ENCODE assay signal across 9 mouse cellular contexts in the genomic region with DNA sequence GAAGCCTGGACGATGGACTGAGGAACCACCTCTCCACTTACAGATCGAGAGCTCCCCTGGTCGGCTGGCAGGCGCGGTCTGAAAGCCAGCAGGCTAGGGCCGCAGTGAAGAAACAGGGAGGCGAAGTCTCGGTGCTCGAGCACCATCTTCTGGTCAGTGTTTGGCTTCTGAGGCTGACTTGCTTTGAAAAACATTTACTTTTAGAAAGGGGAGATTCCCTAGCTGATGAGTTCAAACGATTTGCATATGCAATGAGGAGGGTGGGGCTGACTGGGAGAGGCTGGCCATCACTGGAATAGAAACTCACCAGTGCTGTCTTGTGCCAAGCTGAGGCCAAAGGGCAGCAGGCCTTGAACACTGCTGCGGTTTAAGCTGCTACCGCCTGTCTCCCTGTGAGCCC. TPM values are rescaled to one million over a fixed set of nuclear protein-coding genes. Genes with fewer than 3 reads are reported as not detected.
DNase-seq lines count a peak whose midpoint lies in the region; ATAC-seq and TF ChIP-seq lines count a peak whose summit lies in the region.
"Had no signal": no experiment of that assay in that cellular context is flagged by ENCODE, and none has a peak within 500 bp of the region (broad histone marks: within the 10 kb centered on the region; RNA-seq: fewer than 3 reads in every experiment).

No protein-coding gene starts in this region.

- peaks cover 11% of the 10 kb centered on the region for H3K36me3 ChIP-seq in forebrain, embryonic 10.5 days (replicated peaks)
- H3K36me3 ChIP-seq in limb, embryonic 11.5 days (ENCODE audit: control insufficient read depth, insufficient read depth, low read length), result no peaks in the 10 kb centered on the region
- H3K36me3 ChIP-seq in midbrain, postnatal 0 days (ENCODE audit: insufficient read depth, low read length), result no peaks in the 10 kb centered on the region
- no peaks in the 10 kb centered on the region for H3K36me3 ChIP-seq in testis, adult 2 months (ENCODE audit: control insufficient read depth, insufficient read depth, low read length)

- TF ChIP-seq POLR2A in testis, adult 2 months (IDR thresholded peaks at IDR 0.05; ENCODE audit: control insufficient read depth, low read depth, low read length), result no peak

- no peak overlapping the region for H3K9ac ChIP-seq in limb, embryonic 11.5 days (ENCODE audit: low read length)
- no peak overlapping the region for H3K9ac ChIP-seq in midbrain, postnatal 0 days (replicated peaks; ENCODE audit: low read length, poor library complexity, severe bottlenecking)
- H3K9ac ChIP-seq: embryonic facial prominence, embryonic 13.5 days had no signal

- WGBS in forebrain, embryonic 10.5 days, result 6% methylated on average over 12 of the region's 12 CpGs
- 4% methylated on average over 12 of the region's 12 CpGs for WGBS in limb, embryonic 11.5 days
- WGBS in midbrain, postnatal 0 days, result 5% methylated on average over 12 of the region's 12 CpGs

- no peak overlapping the region for H3K4me3 ChIP-seq in forebrain, embryonic 10.5 days
- no peak overlapping the region for H3K4me3 ChIP-seq in limb, embryonic 11.5 days (ENCODE audit: low read depth, low read length)
- H3K4me3 ChIP-seq in midbrain, postnatal 0 days (ENCODE audit: low read depth, low read length), result no peak overlapping the region
- H3K4me3 ChIP-seq in testis, adult 2 months (ENCODE audit: control insufficient read depth, low read depth, low read length), result no peak overlapping the region
- H3K4me3 ChIP-seq: embryonic facial prominence, embryonic 13.5 days had no signal

- no peak overlapping the region for H3K27ac ChIP-seq in forebrain, embryonic 10.5 days
- H3K27ac ChIP-seq in limb, embryonic 11.5 days (replicated peaks; ENCODE audit: low read depth, low read length), result no peak overlapping the region
- peak overlapping the region; percentile 20; the same call in 1 of the 2 replicates for H3K27ac ChIP-seq in midbrain, postnatal 0 days (ENCODE audit: low read depth, low read length)
- no peak overlapping the region for H3K27ac ChIP-seq in testis, adult 2 months (ENCODE audit: control insufficient read depth, insufficient read depth, low read depth, low read length)
- H3K27ac ChIP-seq: embryonic facial prominence, embryonic 13.5 days had no signal

- H3K4me2 ChIP-seq in limb, embryonic 11.5 days (ENCODE audit: low read depth, severe bottlenecking), result no peak overlapping the region
- H3K4me2 ChIP-seq in midbrain, postnatal 0 days (ENCODE audit: low read depth, low read length, poor library complexity, severe bottlenecking), result no peak overlapping the region
- H3K4me2 ChIP-seq: embryonic facial prominence, embryonic 13.5 days had no signal

- TF ChIP-seq CTCF in midbrain, postnatal 0 days (IDR thresholded peaks at IDR 0.05), result peak; percentile 88
- peak; percentile 42; the same call in 1 of the 2 replicates for TF ChIP-seq CTCF in testis, adult 2 months (IDR thresholded peaks at IDR 0.05; ENCODE audit: control insufficient read depth, insufficient read depth, insufficient replicate concordance, low read depth, low read length)

- DNase-seq in Muller cell, postnatal 12 days (ENCODE audit: inconsistent ontology term), result peak; percentile 80
- peak; percentile 60 for DNase-seq in adrenal gland, postnatal 25 days
- peak; percentile 59 for DNase-seq in forebrain, embryonic 10.5 days (ENCODE audit: extremely low spot score, low spot score)
- DNase-seq in kidney, adult 11 months, result peak; percentile 87
- peak; percentile 77 for DNase-seq in limb, embryonic 11.5 days (ENCODE audit: low spot score)
- DNase-seq in midbrain, postnatal 0 days (ENCODE audit: low spot score), result peak; percentile 91

- no peaks in the 10 kb centered on the region for H3K9me3 ChIP-seq in forebrain, embryonic 10.5 days
- H3K9me3 ChIP-seq in limb, embryonic 11.5 days (ENCODE audit: control insufficient read depth, low read length), result no peaks in the 10 kb centered on the region
- no peaks in the 10 kb centered on the region for H3K9me3 ChIP-seq in midbrain, postnatal 0 days (ENCODE audit: low read length)
- H3K9me3 ChIP-seq: embryonic facial prominence, embryonic 13.5 days had no signal

- ATAC-seq in limb, embryonic 11.5 days (ENCODE audit: insufficient number of reproducible peaks, low FRiP score, low TSS enrichment, low read depth), result no peak
- peak; percentile 32; the same call in 1 of the 2 replicates for ATAC-seq in midbrain, postnatal 0 days (ENCODE audit: low FRiP score)

- peaks cover 34% of the 10 kb centered on the region for H3K27me3 ChIP-seq in forebrain, embryonic 10.5 days (ENCODE audit: poor library complexity, severe bottlenecking)
- H3K27me3 ChIP-seq in limb, embryonic 11.5 days (ENCODE audit: control insufficient read depth, insufficient read depth, low read length), result no peaks in the 10 kb centered on the region
- H3K27me3 ChIP-seq in midbrain, postnatal 0 days (ENCODE audit: insufficient read depth, low read length), result no peaks in the 10 kb centered on the region; the same call in 1 of the 2 replicates
- H3K27me3 ChIP-seq in testis, adult 2 months (ENCODE audit: control insufficient read depth, insufficient read depth, low read length), result no peaks in the 10 kb centered on the region

- H3K4me1 ChIP-seq in forebrain, embryonic 10.5 days, result peaks cover 26% of the 10 kb centered on the region
- no peaks in the 10 kb centered on the region for H3K4me1 ChIP-seq in limb, embryonic 11.5 days (ENCODE audit: control insufficient read depth, insufficient read depth, low read length)
- H3K4me1 ChIP-seq in midbrain, postnatal 0 days (ENCODE audit: insufficient read depth, low read length), result peaks cover 3% of the 10 kb centered on the region; the same call in 1 of the 2 replicates
- no peaks in the 10 kb centered on the region for H3K4me1 ChIP-seq in testis, adult 2 months (ENCODE audit: control insufficient read depth, insufficient read depth, low read length)

RNA-seq across cellular contexts. Expression of a gene that starts 24.7 kb away (rescaled TPM):
- total RNA-seq in adrenal gland, postnatal 25 days (2021), result 0.33 and 0.43 TPM in 2 replicates
- polyA plus RNA-seq in forebrain, embryonic 10.5 days (2016; fragmentation: Nextera tagmentation; extraction: Ambion mirVana), result 0.46 and 0.60 TPM in 2 replicates
- polyA plus RNA-seq in limb, embryonic 11.5 days (2014; fragmentation: Nextera tagmentation; extraction: Ambion mirVana), result 0.09 and 0.23 TPM in 2 replicates
- total RNA-seq in midbrain, postnatal 0 days (2014; rRNA removed), result 49.9 and 51.1 TPM in 2 replicates
- polyA plus RNA-seq in midbrain, postnatal 0 days (2015; fragmentation: Nextera tagmentation; extraction: Ambion mirVana), result 17.3 and 18.3 TPM in 2 replicates
- 2.0 and 2.1 TPM in 2 replicates for polyA plus RNA-seq in testis, adult 2 months (2012; rRNA removed)
- total RNA-seq: neutrophil, adult 5-6 weeks had no signal
